Mouse (Mus musculus): Measurements from ENCODE around the gene Gm11077. TPM values are rescaled to one million over a fixed set of nuclear protein-coding genes. Genes with fewer than 3 reads are reported as not detected.

Gene Gm11077
- polyA plus RNA-seq (2015; fragmentation: Nextera tagmentation; extraction: Ambion mirVana): not detected in 2 replicates

DNA sequence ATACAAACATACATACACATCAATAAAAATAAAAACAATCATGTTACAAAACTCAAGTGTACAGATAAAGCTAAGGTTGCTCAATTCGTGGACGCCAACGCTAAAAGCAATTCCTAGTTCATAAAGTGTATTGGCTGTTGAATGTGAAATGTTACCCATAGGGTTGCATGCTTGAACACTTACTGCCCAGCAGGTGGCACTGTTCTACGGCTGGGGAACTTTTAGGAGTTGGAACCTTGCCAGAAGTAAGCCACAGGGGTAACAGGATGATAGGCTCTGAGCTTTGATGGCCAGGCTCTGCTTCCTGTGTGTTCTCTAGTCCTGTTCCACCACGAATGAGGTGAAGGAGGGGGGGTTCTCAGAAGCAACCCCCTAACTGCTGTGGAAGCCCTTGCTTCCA is at the start of gene Gm11077:
Gene Gm11077 (plus strand): TSS at position 13 of the 400 bp plus-strand sequence.
- 70% methylated on average over 5 of the region's 5 CpGs for WGBS (ENCODE audit: insufficient replicate concordance)
- H3K27ac ChIP-seq (ENCODE audit: low read length): no peak within 1 kb of the TSS

DNA sequence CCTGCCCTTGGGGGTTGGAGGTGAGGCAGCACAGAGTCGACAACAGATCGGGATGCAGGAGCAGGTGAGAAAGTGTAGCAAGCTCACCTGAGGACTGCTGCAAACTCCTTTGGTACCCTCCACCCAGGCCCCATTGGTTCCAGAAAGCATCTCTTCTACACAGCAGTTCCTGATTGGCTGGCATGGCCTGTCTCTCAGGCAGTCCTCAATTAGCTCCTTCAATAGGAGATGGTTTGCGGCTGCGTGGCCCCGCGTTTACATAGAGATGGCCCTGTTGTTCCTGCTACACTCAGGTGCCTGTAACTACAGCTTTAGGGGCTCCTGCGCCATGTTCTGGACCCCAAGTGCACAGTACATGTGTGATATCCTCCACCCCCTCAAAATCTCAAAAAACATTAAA is 48.4 kb upstream of the Gm11077 start:
- Histone ChIP-seq H3K27ac (ENCODE audit: low read length) (no peak overlapping the region), H3K9ac (ENCODE audit: low read depth, low read length) (no peak overlapping the region), H3K4me3 (ENCODE audit: low read depth, low read length) (no peak overlapping the region), H3K27me3 (ENCODE audit: control insufficient read depth, insufficient read depth, low read depth, low read length) (no peaks in the 10 kb centered on the region), H3K36me3 (ENCODE audit: control insufficient read depth, insufficient read depth) (no peaks in the 10 kb centered on the region), H3K4me2 (ENCODE audit: low read depth, low read length) (no peak overlapping the region), H3K9me3 (replicated peaks; ENCODE audit: control insufficient read depth, low read length) (no peaks in the 10 kb centered on the region), H3K4me1 (ENCODE audit: control insufficient read depth, low read depth, low read length) (no peaks in the 10 kb centered on the region)
- 59% methylated on average over 7 of the region's 7 CpGs for WGBS (ENCODE audit: insufficient replicate concordance)
- ATAC-seq (ENCODE audit: low read depth): no peak

More for the DNA sequence above, at the start of gene Gm11077:
- H3K36me3 ChIP-seq (ENCODE audit: control insufficient read depth, insufficient read depth): no peaks in the 10 kb centered on the region
- no peaks in the 10 kb centered on the region for H3K4me1 ChIP-seq (ENCODE audit: control insufficient read depth, low read depth, low read length)
- H3K27me3 ChIP-seq (ENCODE audit: control insufficient read depth, insufficient read depth, low read depth, low read length): no peaks in the 10 kb centered on the region
- no peak within 1 kb of the TSS for H3K4me2 ChIP-seq (ENCODE audit: low read depth, low read length)
- no peak for ATAC-seq (ENCODE audit: low read depth)
- H3K4me3 ChIP-seq (ENCODE audit: low read depth, low read length): no peak within 1 kb of the TSS
- H3K9me3 ChIP-seq (replicated peaks; ENCODE audit: control insufficient read depth, low read length): no peaks in the 10 kb centered on the region
- no peak within 1 kb of the TSS for H3K9ac ChIP-seq (ENCODE audit: low read depth, low read length)

DNA sequence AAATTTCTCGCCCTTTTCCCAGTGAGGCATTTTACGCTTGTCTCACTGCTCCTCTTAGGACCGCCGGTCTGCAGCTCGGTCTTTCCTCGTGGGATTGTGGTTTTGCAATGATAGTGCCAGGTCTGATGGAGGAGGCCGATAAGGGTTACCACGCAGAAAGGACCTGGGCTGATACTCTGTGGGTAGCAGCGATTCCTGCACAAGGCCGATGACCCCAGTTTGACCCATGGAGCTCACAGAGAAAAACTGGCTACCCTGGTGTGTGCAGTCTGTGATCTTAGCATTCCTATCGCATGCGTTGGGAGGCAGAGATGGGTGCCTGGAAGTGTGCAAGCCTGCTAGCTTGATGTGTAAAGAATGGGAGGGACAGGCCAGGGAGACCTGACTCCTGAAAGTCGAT is 46.3 kb upstream of the Gm11077 start:
- ATAC-seq (ENCODE audit: low read depth): no peak
- H3K36me3 ChIP-seq (ENCODE audit: control insufficient read depth, insufficient read depth): no peaks in the 10 kb centered on the region
- H3K4me3 ChIP-seq (ENCODE audit: low read depth, low read length): no peak overlapping the region
- H3K4me1 ChIP-seq (ENCODE audit: control insufficient read depth, low read depth, low read length): no peaks in the 10 kb centered on the region
- no peak overlapping the region for H3K9ac ChIP-seq (ENCODE audit: low read depth, low read length)
- no peaks in the 10 kb centered on the region for H3K9me3 ChIP-seq (replicated peaks; ENCODE audit: control insufficient read depth, low read length)
- H3K27me3 ChIP-seq (ENCODE audit: control insufficient read depth, insufficient read depth, low read depth, low read length): no peaks in the 10 kb centered on the region
- WGBS (ENCODE audit: insufficient replicate concordance): 16% methylated on average over 13 of the region's 13 CpGs
- H3K4me2 ChIP-seq (ENCODE audit: low read depth, low read length): no peak overlapping the region
- no peak overlapping the region for H3K27ac ChIP-seq (ENCODE audit: low read length)

DNA sequence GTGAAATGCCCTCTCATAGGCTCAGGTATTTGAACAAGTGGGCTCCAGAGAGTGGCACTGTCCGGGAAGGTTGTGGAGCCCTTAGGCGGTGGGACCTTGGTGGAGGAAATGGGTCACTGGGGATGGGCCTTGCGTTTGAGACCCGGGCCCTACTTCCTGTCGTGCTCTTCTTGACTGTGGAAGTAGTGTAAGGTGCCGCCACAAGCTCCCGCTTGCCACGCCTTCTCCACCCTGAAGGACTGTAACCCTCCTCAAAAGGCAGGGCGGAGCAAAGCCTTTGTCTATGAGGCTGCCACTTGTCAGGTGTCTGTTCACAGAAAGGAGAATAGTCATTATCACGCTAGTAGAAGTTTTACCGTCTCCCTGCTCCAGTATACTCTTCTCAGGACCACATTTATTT is 44.7 kb upstream of the Gm11077 start:
- Histone ChIP-seq H3K9me3 (replicated peaks; ENCODE audit: control insufficient read depth, low read length) (no peaks in the 10 kb centered on the region), H3K4me2 (ENCODE audit: low read depth, low read length) (no peak overlapping the region), H3K36me3 (ENCODE audit: control insufficient read depth, insufficient read depth) (no peaks in the 10 kb centered on the region), H3K27me3 (ENCODE audit: control insufficient read depth, insufficient read depth, low read depth, low read length) (no peaks in the 10 kb centered on the region), H3K27ac (ENCODE audit: low read length) (no peak overlapping the region), H3K4me1 (ENCODE audit: control insufficient read depth, low read depth, low read length) (no peaks in the 10 kb centered on the region), H3K9ac (ENCODE audit: low read depth, low read length) (no peak overlapping the region), H3K4me3 (ENCODE audit: low read depth, low read length) (no peak overlapping the region)
- no peak for ATAC-seq (ENCODE audit: low read depth)
- 66% methylated on average over 11 of the region's 11 CpGs for WGBS (ENCODE audit: insufficient replicate concordance)

DNA sequence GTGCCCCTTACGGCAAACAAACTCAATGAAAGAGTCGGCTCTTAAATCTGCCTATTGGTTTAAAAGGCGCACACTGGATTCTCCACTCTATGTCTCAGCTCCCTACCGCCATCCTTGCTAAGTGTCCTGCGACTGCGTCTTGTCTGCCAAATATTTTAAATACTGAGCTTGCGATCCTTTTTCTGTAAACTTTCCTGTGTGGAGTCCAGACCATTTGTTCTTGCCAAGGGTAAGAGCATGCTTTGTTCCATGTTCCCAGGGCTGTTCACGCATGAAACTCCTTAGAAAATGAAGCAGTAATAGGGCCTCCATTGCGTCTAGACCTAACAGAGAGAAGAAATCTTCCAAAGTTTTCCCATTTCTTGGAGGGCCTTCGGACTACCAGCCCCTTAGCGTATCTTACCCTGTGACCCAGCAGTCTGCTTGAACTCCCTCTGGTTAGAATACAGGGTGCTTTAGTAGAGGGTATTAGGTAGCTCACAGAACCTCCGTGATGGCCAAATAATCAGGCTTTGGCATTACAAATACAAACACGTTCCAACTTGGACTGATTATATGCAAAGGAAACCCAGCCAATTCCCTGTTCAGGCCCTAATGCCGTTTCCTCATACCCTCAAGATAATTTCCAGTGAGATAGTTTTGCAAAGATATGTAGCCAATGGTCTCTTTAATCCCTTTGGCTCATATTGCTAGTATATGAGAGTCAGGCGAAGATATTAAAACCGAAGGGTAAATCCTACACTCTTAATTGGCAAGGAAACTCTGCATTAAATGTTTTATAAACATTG is 39.3 kb upstream of the Gm11077 start:
- no peaks in the 10 kb centered on the region for H3K36me3 ChIP-seq (ENCODE audit: control insufficient read depth, insufficient read depth)
- H3K27me3 ChIP-seq (ENCODE audit: control insufficient read depth, insufficient read depth, low read depth, low read length): no peaks in the 10 kb centered on the region
- H3K4me3 ChIP-seq (ENCODE audit: low read depth, low read length): no peak overlapping the region
- ATAC-seq (ENCODE audit: low read depth): no peak
- H3K4me1 ChIP-seq (ENCODE audit: control insufficient read depth, low read depth, low read length): no peaks in the 10 kb centered on the region
- WGBS (ENCODE audit: insufficient replicate concordance): 69% methylated on average over 16 of the region's 16 CpGs
- no peaks in the 10 kb centered on the region for H3K9me3 ChIP-seq (replicated peaks; ENCODE audit: control insufficient read depth, low read length)
- no peak overlapping the region for H3K9ac ChIP-seq (ENCODE audit: low read depth, low read length)
- no peak overlapping the region for H3K27ac ChIP-seq (ENCODE audit: low read length)
- no peak overlapping the region for H3K4me2 ChIP-seq (ENCODE audit: low read depth, low read length)

DNA sequence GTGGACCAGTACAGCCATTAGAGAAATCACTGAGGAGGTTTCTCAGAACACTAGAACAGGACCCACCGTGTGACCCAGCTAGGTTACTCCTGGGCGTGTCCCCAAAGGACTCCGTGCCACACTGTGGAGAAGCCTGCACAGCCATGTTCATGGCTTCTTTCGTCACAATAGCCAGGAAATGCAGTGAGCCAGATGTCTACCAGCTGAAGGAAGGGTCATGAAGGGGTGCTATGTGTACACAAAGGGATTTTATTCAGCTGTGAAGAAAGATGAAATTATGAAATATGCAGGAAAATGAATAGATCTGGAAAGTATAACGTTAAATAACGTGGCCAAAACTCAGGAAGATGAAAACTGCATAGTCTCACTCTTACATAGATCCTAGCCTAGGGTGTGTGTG is 36.9 kb upstream of the Gm11077 start:
- H3K9me3 ChIP-seq (replicated peaks; ENCODE audit: control insufficient read depth, low read length): no peaks in the 10 kb centered on the region

DNA sequence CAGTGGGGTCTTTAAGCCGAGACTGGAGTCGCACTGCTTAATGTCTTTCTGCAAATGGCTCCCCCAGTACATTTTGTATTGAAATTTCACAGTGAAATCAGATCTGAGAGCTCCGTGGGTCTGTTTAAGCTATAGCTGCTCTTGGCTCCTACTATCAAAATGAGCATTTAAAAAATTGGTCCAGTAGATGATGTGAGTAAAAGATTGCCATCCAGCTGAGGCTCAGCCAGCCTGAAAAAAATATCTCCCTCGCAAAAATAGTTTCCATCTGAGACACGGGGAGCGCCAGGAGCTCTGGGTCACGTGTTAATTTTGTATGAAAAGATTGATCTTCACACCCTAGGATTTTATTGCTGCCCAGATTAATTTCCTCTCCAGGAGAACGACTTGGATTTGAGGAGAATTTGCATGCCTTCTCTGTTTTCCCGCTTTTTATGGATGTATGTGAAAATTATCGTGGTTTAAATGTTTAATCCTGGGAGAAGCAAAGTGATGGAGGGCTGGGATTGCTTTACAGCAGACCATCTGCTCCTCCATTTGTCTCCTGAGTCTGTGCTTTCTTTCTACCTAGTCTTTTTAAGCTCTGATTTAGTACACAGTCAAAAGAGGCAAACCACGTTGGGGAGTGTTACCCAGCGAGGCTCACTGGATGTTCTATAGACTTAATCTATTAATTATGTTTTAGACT is 32.7 kb upstream of the Gm11077 start:
- Histone ChIP-seq H3K9ac (ENCODE audit: low read depth, low read length) (no peak overlapping the region), H3K4me1 (ENCODE audit: control insufficient read depth, low read depth, low read length) (no peaks in the 10 kb centered on the region), H3K27ac (ENCODE audit: low read length) (no peak overlapping the region), H3K4me2 (ENCODE audit: low read depth, low read length) (no peak overlapping the region), H3K36me3 (ENCODE audit: control insufficient read depth, insufficient read depth) (no peaks in the 10 kb centered on the region), H3K4me3 (ENCODE audit: low read depth, low read length) (no peak overlapping the region), H3K27me3 (ENCODE audit: control insufficient read depth, insufficient read depth, low read depth, low read length) (no peaks in the 10 kb centered on the region), H3K9me3 (replicated peaks; ENCODE audit: control insufficient read depth, low read length) (no peaks in the 10 kb centered on the region)
- no peak for ATAC-seq (ENCODE audit: low read depth)
- WGBS (ENCODE audit: insufficient replicate concordance): 60% methylated on average over 12 of the region's 12 CpGs

More for the DNA sequence above, 36.9 kb upstream of the Gm11077 start:
- WGBS (ENCODE audit: insufficient replicate concordance): 67% methylated on average over 6 of the region's 6 CpGs
- H3K36me3 ChIP-seq (ENCODE audit: control insufficient read depth, insufficient read depth): no peaks in the 10 kb centered on the region
- H3K27me3 ChIP-seq (ENCODE audit: control insufficient read depth, insufficient read depth, low read depth, low read length): no peaks in the 10 kb centered on the region
- H3K4me2 ChIP-seq (ENCODE audit: low read depth, low read length): no peak overlapping the region
- no peak overlapping the region for H3K27ac ChIP-seq (ENCODE audit: low read length)
- no peak for ATAC-seq (ENCODE audit: low read depth)
- no peak overlapping the region for H3K9ac ChIP-seq (ENCODE audit: low read depth, low read length)
- H3K4me1 ChIP-seq (ENCODE audit: control insufficient read depth, low read depth, low read length): no peaks in the 10 kb centered on the region
- no peak overlapping the region for H3K4me3 ChIP-seq (ENCODE audit: low read depth, low read length)

DNA sequence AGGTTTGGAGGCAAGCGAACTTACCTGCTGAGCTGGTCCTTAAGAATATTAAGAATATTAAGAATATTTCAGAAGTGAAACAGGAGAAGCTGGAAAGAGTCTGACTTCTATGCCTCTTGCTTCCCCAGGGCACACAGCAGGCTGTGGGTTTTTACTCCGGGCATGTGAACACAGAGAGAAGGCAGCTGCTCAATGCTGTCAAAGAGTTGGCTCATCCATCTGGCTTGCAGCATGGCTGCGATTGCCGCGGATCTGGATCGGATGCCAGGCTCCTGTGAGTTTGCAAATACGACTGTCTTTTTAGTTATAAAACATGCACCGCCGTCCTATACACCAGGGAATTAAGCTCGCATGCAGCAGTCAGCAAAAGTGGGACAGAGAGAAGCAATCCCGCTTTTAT is 31.1 kb upstream of the Gm11077 start:
- Histone ChIP-seq H3K27me3 (ENCODE audit: control insufficient read depth, insufficient read depth, low read depth, low read length) (no peaks in the 10 kb centered on the region), H3K4me3 (ENCODE audit: low read depth, low read length) (no peak overlapping the region), H3K9me3 (replicated peaks; ENCODE audit: control insufficient read depth, low read length) (no peaks in the 10 kb centered on the region), H3K4me1 (ENCODE audit: control insufficient read depth, low read depth, low read length) (no peaks in the 10 kb centered on the region), H3K4me2 (ENCODE audit: low read depth, low read length) (no peak overlapping the region), H3K27ac (ENCODE audit: low read length) (no peak overlapping the region), H3K36me3 (ENCODE audit: control insufficient read depth, insufficient read depth) (no peaks in the 10 kb centered on the region), H3K9ac (ENCODE audit: low read depth, low read length) (no peak overlapping the region)
- ATAC-seq (ENCODE audit: low read depth): no peak
- WGBS (ENCODE audit: insufficient replicate concordance): 76% methylated on average over 11 of the region's 11 CpGs

DNA sequence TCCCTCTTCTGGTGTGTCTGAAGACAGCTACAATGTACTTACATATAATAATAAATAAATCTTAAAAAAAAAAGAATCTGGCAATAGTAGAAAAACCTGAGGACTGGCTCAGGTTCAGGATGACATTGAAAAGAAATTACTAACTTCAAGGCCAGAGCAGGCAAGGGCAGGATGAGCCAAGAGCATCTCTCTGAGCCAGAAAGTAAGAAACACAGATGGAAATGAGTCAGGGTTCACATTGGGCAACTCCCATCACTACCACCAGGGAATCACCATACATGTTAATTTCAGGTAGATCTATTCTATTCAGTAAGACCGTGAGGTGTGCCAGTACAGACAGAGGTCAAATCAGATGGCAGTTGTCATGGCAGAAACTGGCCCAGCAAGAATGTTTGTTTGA is 30.5 kb upstream of the Gm11077 start:
- no peaks in the 10 kb centered on the region for H3K27me3 ChIP-seq (ENCODE audit: control insufficient read depth, insufficient read depth, low read depth, low read length)
- H3K36me3 ChIP-seq (ENCODE audit: control insufficient read depth, insufficient read depth): no peaks in the 10 kb centered on the region
- H3K9me3 ChIP-seq (replicated peaks; ENCODE audit: control insufficient read depth, low read length): no peaks in the 10 kb centered on the region
- H3K9ac ChIP-seq (ENCODE audit: low read depth, low read length): no peak overlapping the region
- 56% methylated on average over 1 of the region's 1 CpGs for WGBS (ENCODE audit: insufficient replicate concordance)
- no peak overlapping the region for H3K4me3 ChIP-seq (ENCODE audit: low read depth, low read length)
- no peak for ATAC-seq (ENCODE audit: low read depth)
- H3K4me1 ChIP-seq (ENCODE audit: control insufficient read depth, low read depth, low read length): no peaks in the 10 kb centered on the region
- no peak overlapping the region for H3K4me2 ChIP-seq (ENCODE audit: low read depth, low read length)
- H3K27ac ChIP-seq (ENCODE audit: low read length): no peak overlapping the region

All from liver, embryonic 16.5 days (tissue).